Mouse (Mus musculus) liver, embryonic 13.5 days (tissue): ENCODE measurements around the gene Mylpf. TPM values are rescaled to one million over a fixed set of nuclear protein-coding genes. Genes with fewer than 3 reads are reported as not detected.

ENCODE experiments used
- polyA plus RNA-seq: library from polyadenylated mRNA; unstranded; fragments of >200 nt; fragmentation: Nextera tagmentation; extraction: Ambion mirVana; gene quantifications from 2 replicates; pipeline ENCODE4 v1.2.1, GENCODE M21; 2015

Mylpf gene
- polyA plus RNA-seq, 1 experiment from 2014 or later: 46.8 TPM

Other genes with a start within 250 kb of the Mylpf start
- gene Cdipt, start 233.0 kb upstream of the Mylpf start, polyA plus RNA-seq: 50.7 and 55.5 TPM in 2 replicates
- 0.37 and 0.65 TPM in 2 replicates for gene Cdiptos, start 232.8 kb upstream of the Mylpf start, polyA plus RNA-seq
- 7.8 and 8.6 TPM in 2 replicates for gene Mvp, start 194.3 kb upstream of the Mylpf start, polyA plus RNA-seq
- 0.27 TPM in 1 of 2 replicates, not detected in the other for gene Pagr1b, start 192.4 kb upstream of the Mylpf start, polyA plus RNA-seq
- 38.7 and 50.1 TPM in 2 replicates for gene Pagr1a, start 191.5 kb upstream of the Mylpf start, polyA plus RNA-seq
- 5.1 and 11.3 TPM in 2 replicates for gene Gm42742, start 187.8 kb upstream of the Mylpf start, polyA plus RNA-seq
- 0.22 and 0.47 TPM in 2 replicates for gene Prrt2, start 187.7 kb upstream of the Mylpf start, polyA plus RNA-seq
- 38.2 and 42.2 TPM in 2 replicates for gene Maz, start 181.9 kb upstream of the Mylpf start, polyA plus RNA-seq
- gene Kif22, start 166.4 kb upstream of the Mylpf start, polyA plus RNA-seq: 109 and 122 TPM in 2 replicates
- not detected in 2 replicates for gene Zg16, start 121.6 kb upstream of the Mylpf start, polyA plus RNA-seq
- 7.0 and 7.3 TPM in 2 replicates for gene AI467606, start 117.5 kb upstream of the Mylpf start, polyA plus RNA-seq
- gene Qprt, start 86.7 kb upstream of the Mylpf start, polyA plus RNA-seq: 44.4 and 49.1 TPM in 2 replicates
- gene Spn, start 71.1 kb upstream of the Mylpf start, polyA plus RNA-seq: 8.2 and 8.7 TPM in 2 replicates
- gene Cd2bp2, start 12.8 kb upstream of the Mylpf start, polyA plus RNA-seq: 27.1 and 32.1 TPM in 2 replicates
- gene Tbc1d10b, start 422 bp upstream of the Mylpf start, polyA plus RNA-seq: 15.8 and 15.9 TPM in 2 replicates
- 8.3 and 9.0 TPM in 2 replicates for gene Zfp553, start 24.2 kb downstream of the Mylpf start, polyA plus RNA-seq
- gene Sept1, start 24.2 kb downstream of the Mylpf start, polyA plus RNA-seq: 9.7 and 9.8 TPM in 2 replicates
- gene Zfp771, start 35.4 kb downstream of the Mylpf start, polyA plus RNA-seq: 19.0 and 20.6 TPM in 2 replicates
- gene Dctpp1, start 51.8 kb downstream of the Mylpf start, polyA plus RNA-seq: 134 and 136 TPM in 2 replicates
- gene Sephs2, start 65.2 kb downstream of the Mylpf start, polyA plus RNA-seq: 138 and 169 TPM in 2 replicates
- 4.1 and 5.2 TPM in 2 replicates for gene Itgal, start 87.4 kb downstream of the Mylpf start, polyA plus RNA-seq
- gene Zfp768, start 136.7 kb downstream of the Mylpf start, polyA plus RNA-seq: 3.1 and 3.5 TPM in 2 replicates
- gene Zfp747, start 167.2 kb downstream of the Mylpf start, polyA plus RNA-seq: 1.7 and 2.1 TPM in 2 replicates
- gene 9130019O22Rik, start 178.3 kb downstream of the Mylpf start, polyA plus RNA-seq: 1.3 and 1.4 TPM in 2 replicates
- 1.3 and 1.4 TPM in 2 replicates for gene E430018J23Rik, start 184.7 kb downstream of the Mylpf start, polyA plus RNA-seq
- gene Zfp764, start 197.9 kb downstream of the Mylpf start, polyA plus RNA-seq: 1.1 and 1.8 TPM in 2 replicates
- gene Zfp688, start 213.2 kb downstream of the Mylpf start, polyA plus RNA-seq: 9.1 and 10.4 TPM in 2 replicates
- 2.2 and 2.4 TPM in 2 replicates for gene Zfp689, start 240.3 kb downstream of the Mylpf start, polyA plus RNA-seq